Mouse (Mus musculus) cortical plate, adult 2 months (tissue): ENCODE results near the gene Tmigd1.

Experiments used
- CTCF ChIP-seq: fragments of 200-500 bp; IDR thresholded peaks from 2 replicates; pipeline ENCODE4 v1.5.1; 2011; ENCODE audit warnings: mild to moderate bottlenecking, control low read depth, low read length; ENCODE audit not compliant: insufficient read depth; ENCODE audit errors: extremely low read depth
- POLR2A ChIP-seq: fragments of 200-500 bp; IDR thresholded peaks from 2 replicates; pipeline ENCODE4 v1.6.1; 2011; ENCODE audit warnings: mild to moderate bottlenecking, low read length, control low read depth; ENCODE audit not compliant: insufficient read depth; ENCODE audit errors: extremely low read depth

- TF ChIP-seq POLR2A, result no peak
- no peak for TF ChIP-seq CTCF
Observed at GRCm38 (mm10) chr11:76884451-76884850, 17.5 kb upstream of the Tmigd1 start.
